Mouse (Mus musculus) liver, postnatal 0 days (tissue): Measurements from ENCODE around the gene Col15a1.

Source experiments
- CTCF ChIP-seq: sonication (generic); IDR thresholded peaks from 2 replicates; pipeline ENCODE4 v1.5.1; 2016; ENCODE audit warnings: antibody characterized with exemption, low read depth
- EP300 ChIP-seq: IDR thresholded peaks from 2 replicates; pipeline ENCODE4 v1.6.1; 2016; ENCODE audit warnings: antibody characterized with exemption, low read depth, mild to moderate bottlenecking

- TF ChIP-seq CTCF = no peak
- no peak for TF ChIP-seq EP300
Observed at GRCm38 (mm10) chr4:47330378-47331052, 122.6 kb downstream of the Col15a1 start.
